Mouse (Mus musculus): ENCODE results near the gene Cdc6. TPM values are rescaled to one million over a fixed set of nuclear protein-coding genes. Genes with fewer than 3 reads are reported as not detected.

Cdc6 gene
- polyA plus RNA-seq, 3 experiments from 2014 or later: 5.1 to 40.6 (median 5.2) TPM

GRCm38 (mm10) chr11:98961051-98961592 is 53.5 kb downstream of the Cdc6 start:
- ATAC-seq: no peak

DNA sequence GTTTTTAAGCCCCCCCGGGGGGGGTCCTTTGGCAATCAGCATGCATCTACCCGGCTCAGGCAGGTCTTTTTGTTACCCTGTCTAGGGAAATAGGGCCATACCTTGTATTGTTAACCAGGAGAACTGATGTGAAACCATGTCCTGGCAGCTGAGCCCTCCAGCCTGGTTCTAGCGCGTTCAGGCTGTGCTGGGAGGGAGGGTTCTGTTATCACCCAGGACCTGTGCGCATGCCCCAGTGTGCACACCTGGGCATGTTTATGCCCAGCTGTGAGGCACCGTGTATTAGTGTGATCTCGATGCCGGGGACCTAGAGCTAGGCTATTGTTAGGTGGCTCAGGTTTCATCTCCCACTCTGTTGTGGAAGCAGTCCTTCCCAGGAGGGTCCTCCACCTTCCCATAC is 54.2 kb downstream of the Cdc6 start:
- no peak for ATAC-seq

DNA sequence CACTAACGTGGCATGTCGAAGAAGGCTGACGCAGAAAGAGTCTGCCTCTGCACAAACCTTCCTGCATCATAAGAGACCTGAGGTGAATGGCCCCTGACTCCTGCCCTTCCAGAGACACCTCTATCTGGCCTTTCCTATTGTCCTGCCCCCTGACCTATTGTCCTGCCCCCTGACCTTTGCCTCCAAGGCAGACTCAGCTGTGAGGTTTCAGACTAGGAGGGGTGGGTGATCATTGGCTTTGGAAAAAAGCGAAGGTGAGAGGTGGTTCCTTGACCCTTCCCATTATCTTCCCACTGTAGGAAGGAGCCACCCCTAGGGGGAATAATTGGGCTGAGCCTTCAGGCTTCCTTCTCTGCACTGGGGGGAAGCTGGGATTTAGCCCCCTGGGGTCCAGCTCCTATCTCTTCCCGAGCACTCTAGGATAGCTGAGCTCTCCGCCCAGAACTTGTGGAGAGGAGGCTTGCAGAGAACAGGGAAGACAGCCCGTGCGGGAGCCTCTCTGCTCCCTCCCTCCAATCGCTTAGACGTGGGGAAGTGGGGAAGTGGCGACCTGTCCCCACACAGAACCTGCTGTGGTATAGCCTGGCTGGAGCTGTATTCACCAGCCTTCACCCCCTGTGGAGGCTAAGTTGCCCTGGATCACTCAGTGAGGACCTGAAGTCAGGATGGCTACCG is 55.0 kb downstream of the Cdc6 start:
- no peak for ATAC-seq

- ATAC-seq: peak; percentile 17
Observed at GRCm38 (mm10) chr11:98963191-98964021, 55.8 kb downstream of the Cdc6 start.

DNA sequence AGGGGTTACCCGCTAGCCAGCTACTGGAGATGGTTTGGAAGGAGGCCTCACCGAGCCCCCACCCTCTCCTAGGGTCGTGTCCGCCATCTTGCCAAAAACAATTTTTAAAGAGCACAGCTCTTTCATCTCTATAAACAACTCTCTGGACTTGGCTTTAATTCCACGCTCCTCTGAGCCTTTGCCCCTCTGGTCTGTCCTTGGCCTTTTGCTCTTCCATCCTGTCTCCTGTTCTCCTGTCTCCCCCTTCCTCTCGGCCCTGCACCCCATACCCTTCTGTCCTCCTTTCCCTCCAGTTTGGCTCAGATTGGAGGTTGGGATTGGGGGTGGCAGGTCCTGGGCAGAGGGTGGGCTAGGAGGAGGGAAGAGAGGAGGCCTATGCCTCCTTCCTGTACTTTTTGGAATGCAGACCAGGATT is 56.6 kb downstream of the Cdc6 start:
- ATAC-seq: no peak

DNA sequence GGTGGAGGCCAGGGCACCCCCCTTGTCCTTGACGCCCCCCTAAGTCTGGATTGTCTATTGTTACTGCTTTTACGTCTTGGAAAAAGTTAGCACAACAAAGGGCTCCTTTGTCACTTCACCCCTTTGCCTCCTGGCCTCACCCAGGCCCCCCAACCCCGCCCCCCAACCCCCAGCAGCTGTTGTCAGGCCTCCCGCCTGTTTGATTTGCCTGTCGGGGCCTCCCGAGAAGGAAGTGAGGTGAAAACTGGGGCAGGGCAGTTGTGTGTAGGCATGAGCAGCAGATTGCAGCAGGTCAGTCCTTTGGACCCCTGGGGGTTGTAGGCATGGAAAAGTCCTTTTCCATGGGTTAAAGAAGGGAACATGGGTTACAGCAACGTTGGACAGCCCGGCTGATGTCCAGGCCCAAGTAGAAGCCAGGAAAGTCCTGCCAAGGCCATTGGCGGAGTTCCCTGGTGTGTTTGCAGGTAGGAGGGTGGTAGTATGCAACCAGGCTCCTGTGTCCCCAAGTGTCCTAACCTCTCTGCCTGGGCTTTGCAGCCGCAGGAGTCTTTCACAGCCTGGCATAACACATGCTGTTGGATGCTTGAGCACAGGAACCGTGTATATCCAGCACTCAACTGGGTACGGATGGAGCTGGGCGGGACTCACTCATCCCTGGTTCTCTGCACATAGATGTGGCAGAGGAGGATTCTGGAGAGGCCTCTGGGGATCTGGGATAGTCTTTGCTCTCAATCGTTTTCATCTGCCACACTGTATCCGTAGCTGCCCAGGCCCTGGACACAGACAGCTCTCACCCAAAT is 57.2 kb downstream of the Cdc6 start:
- ATAC-seq: no peak

- ATAC-seq: no peak
Observed at GRCm38 (mm10) chr11:98965416-98966077, 57.9 kb downstream of the Cdc6 start.

DNA sequence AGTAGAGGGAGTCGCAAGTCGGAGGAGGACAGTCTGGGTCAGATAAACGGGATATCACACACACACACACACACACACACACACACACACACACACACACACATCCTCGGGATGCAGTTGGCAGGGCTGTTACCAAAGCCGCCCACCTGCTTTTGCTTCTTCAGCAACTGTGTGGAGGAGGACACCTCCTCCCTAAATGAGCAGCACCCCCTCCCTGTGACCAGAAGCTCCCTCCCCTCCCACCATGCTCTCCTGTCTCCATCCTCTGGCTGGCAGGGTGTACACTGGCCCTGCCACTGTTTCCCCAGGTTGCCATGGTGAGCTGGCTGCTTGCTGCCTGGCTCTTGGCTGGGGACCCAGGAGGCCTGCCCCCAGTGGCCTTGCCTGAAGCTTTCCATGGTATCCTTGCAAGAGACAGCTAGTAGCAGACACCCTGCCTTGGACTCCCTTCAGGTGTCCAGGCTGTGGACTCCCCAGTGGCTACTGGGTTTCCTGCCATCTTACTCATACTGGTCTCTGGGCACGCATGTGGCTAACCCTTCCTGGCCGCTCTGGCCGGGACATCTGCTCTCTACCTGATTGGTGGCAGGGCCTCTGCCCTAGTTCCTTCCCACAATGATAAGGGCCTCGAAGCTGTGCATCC is 59.0 kb downstream of the Cdc6 start:
- no peak for ATAC-seq

- no peak for ATAC-seq
Observed at GRCm38 (mm10) chr11:98968079-98968478, 60.5 kb downstream of the Cdc6 start.

GRCm38 (mm10) chr11:98968716-98969495 is 61.3 kb downstream of the Cdc6 start:
- ATAC-seq: no peak

GRCm38 (mm10) chr11:98969496-98969927 is 61.9 kb downstream of the Cdc6 start:
- no peak for ATAC-seq

GRCm38 (mm10) chr11:98970191-98970925 is 62.8 kb downstream of the Cdc6 start:
- ATAC-seq: no peak

GRCm38 (mm10) chr11:98971316-98972031 is 63.9 kb downstream of the Cdc6 start:
- ATAC-seq: no peak

GRCm38 (mm10) chr11:98972215-98972614 is 64.6 kb downstream of the Cdc6 start:
- ATAC-seq: peak; percentile 70

- ATAC-seq: no peak
Observed at GRCm38 (mm10) chr11:98972801-98973360, 65.3 kb downstream of the Cdc6 start.

Measured in inflammation-experienced regulatory T-cells, adult 6 months (primary cell).